Mouse (Mus musculus) thymus, adult 2 months (tissue): Measurements from ENCODE around the gene Uba52.

Experiments
- CTCF ChIP-seq: fragments of 200-500 bp; IDR thresholded peaks from 2 replicates; pipeline ENCODE4 v1.5.1; 2012; ENCODE audit warnings: mild to moderate bottlenecking, control low read depth, low read length, moderate library complexity, borderline replicate concordance; ENCODE audit not compliant: control insufficient read depth, poor library complexity, insufficient read depth; ENCODE audit errors: extremely low read depth
- POLR2A ChIP-seq: fragments of 200-500 bp; IDR thresholded peaks from 2 replicates; pipeline ENCODE4 v1.6.1; 2012; ENCODE audit warnings: mild to moderate bottlenecking, low read length, control low read depth, moderate library complexity; ENCODE audit not compliant: control insufficient read depth, poor library complexity, insufficient read depth; ENCODE audit errors: extremely low read depth

DNA sequence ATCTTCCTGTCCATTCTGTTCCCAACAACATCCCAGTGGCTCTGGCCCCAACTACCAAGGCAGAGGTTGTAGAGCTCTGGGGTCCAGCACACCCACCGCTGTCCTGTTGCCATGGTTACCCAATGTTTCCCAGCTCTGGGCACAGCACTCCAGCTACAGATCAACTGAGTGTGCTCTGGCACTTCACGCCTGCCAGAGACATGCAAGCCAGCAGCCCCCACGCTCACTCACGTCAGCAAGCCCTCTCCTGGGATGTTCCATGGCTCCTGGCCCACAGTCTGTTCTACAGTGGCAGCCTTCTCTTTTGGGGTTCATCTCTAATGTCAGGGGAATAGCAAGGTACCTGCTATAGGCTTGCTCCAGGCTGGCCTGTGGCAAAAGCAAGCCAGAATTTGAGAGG, 47.3 kb downstream of the Uba52 start:
- TF ChIP-seq CTCF (no peak), POLR2A (no peak)
